Mouse (Mus musculus): ENCODE results near the gene Pip5k1b. TPM values are rescaled to one million over a fixed set of nuclear protein-coding genes. Genes with fewer than 3 reads are reported as not detected.
A peak's percentile ranks its signal among the peaks of the same experiment; 100 is the strongest.

The Pip5k1b gene
- total and polyA plus RNA-seq, 3 experiments = 14.6 to 23.1 (median 22.2) TPM

GRCm38 (mm10) chr19:24325692-24326091, 230.0 kb downstream of the Pip5k1b start:
- 71% methylated on average over 6 of the region's 6 CpGs for WGBS
- TF ChIP-seq POLR2A (IDR thresholded peaks at IDR 0.05; ENCODE audit: insufficient read depth, low read depth, low read length) = no peak
- no peak for TF ChIP-seq CTCF (IDR thresholded peaks at IDR 0.05)
- no peak for TF ChIP-seq EP300 (IDR thresholded peaks at IDR 0.05; ENCODE audit: insufficient read depth, low read depth, low read length)

GRCm38 (mm10) chr19:24323841-24324613, 231.6 kb downstream of the Pip5k1b start:
- WGBS = 53% methylated on average over 10 of the region's 10 CpGs
- Histone ChIP-seq H3K79me2 (replicated peaks; ENCODE audit: control insufficient read depth, insufficient read depth, low read length) (no peaks in the 10 kb centered on the region), H3K4me3 (no peak overlapping the region), H3K27ac (no peak overlapping the region), H3K4me1 (ENCODE audit: control insufficient read depth, insufficient read depth, low read length) (peaks cover 2% of the 10 kb centered on the region; the same call in 1 of the 2 replicates), H3K9ac (ENCODE audit: low read depth, low read length) (no peak overlapping the region), H3K27me3 (ENCODE audit: control insufficient read depth, insufficient read depth, low read length) (no peaks in the 10 kb centered on the region), H3K36me3 (ENCODE audit: control insufficient read depth, insufficient read depth, low read length) (peaks cover 2% of the 10 kb centered on the region; the same call in 1 of the 2 replicates)
- no peak for DNase-seq
- no peak for TF ChIP-seq POLR2A (IDR thresholded peaks at IDR 0.05; ENCODE audit: insufficient read depth, low read depth, low read length)
- no peak for TF ChIP-seq CTCF (IDR thresholded peaks at IDR 0.05)
- no peak for TF ChIP-seq EP300 (IDR thresholded peaks at IDR 0.05; ENCODE audit: insufficient read depth, low read depth, low read length)
- intact Hi-C loops (cut with DNase I) = loop anchor here (2.0 kb wide), 1 partner anchor 21 kb away; no protein-coding TSS in a partner anchor

More at GRCm38 (mm10) chr19:24325692-24326091, 230.0 kb downstream of the Pip5k1b start:
- Histone ChIP-seq H3K27ac (no peak overlapping the region), H3K4me3 (no peak overlapping the region), H3K27me3 (ENCODE audit: control insufficient read depth, insufficient read depth, low read length) (no peaks in the 10 kb centered on the region), H3K79me2 (replicated peaks; ENCODE audit: control insufficient read depth, insufficient read depth, low read length) (no peaks in the 10 kb centered on the region), H3K9ac (ENCODE audit: low read depth, low read length) (no peak overlapping the region), H3K36me3 (ENCODE audit: control insufficient read depth, insufficient read depth, low read length) (peaks cover 1% of the 10 kb centered on the region; the same call in 1 of the 2 replicates), H3K4me1 (ENCODE audit: control insufficient read depth, insufficient read depth, low read length) (peaks cover 2% of the 10 kb centered on the region; the same call in 1 of the 2 replicates)
- no peak for DNase-seq
- intact Hi-C loops (cut with DNase I) = no loop called here

GRCm38 (mm10) chr19:24321900-24322311, 233.8 kb downstream of the Pip5k1b start:
- Histone ChIP-seq H3K27ac (peak overlapping the region; percentile 74), H3K36me3 (ENCODE audit: control insufficient read depth, insufficient read depth, low read length) (peaks cover 2% of the 10 kb centered on the region; the same call in 1 of the 2 replicates), H3K27me3 (ENCODE audit: control insufficient read depth, insufficient read depth, low read length) (no peaks in the 10 kb centered on the region), H3K9ac (ENCODE audit: low read depth, low read length) (no peak overlapping the region), H3K4me3 (no peak overlapping the region), H3K4me1 (ENCODE audit: control insufficient read depth, insufficient read depth, low read length) (peaks cover 2% of the 10 kb centered on the region; the same call in 1 of the 2 replicates), H3K79me2 (replicated peaks; ENCODE audit: control insufficient read depth, insufficient read depth, low read length) (no peaks in the 10 kb centered on the region)
- TF ChIP-seq POLR2A (IDR thresholded peaks at IDR 0.05; ENCODE audit: insufficient read depth, low read depth, low read length) (no peak), EP300 (IDR thresholded peaks at IDR 0.05; ENCODE audit: insufficient read depth, low read depth, low read length) (0 out of 2 replicates have a peak, but pooled peaks have one; percentile 57)
- intact Hi-C loops (cut with DNase I) = loop anchor here (2.0 kb wide), 1 partner anchor 19 kb away; no protein-coding TSS in a partner anchor
- peak in 1 of 2 experiments; percentile 61 for DNase-seq
- WGBS = 52% methylated on average over 8 of the region's 8 CpGs

- intact Hi-C loops (cut with DNase I) = no loop called here
- Histone ChIP-seq H3K9ac (ENCODE audit: low read depth, low read length) (no peak overlapping the region), H3K36me3 (ENCODE audit: control insufficient read depth, insufficient read depth, low read length) (peaks cover 3% of the 10 kb centered on the region), H3K79me2 (replicated peaks; ENCODE audit: control insufficient read depth, insufficient read depth, low read length) (no peaks in the 10 kb centered on the region), H3K27me3 (ENCODE audit: control insufficient read depth, insufficient read depth, low read length) (no peaks in the 10 kb centered on the region), H3K27ac (peak overlapping the region; percentile 74), H3K4me3 (no peak overlapping the region), H3K4me1 (ENCODE audit: control insufficient read depth, insufficient read depth, low read length) (peaks cover 2% of the 10 kb centered on the region; the same call in 1 of the 2 replicates)
- WGBS = 79% methylated on average over 6 of the region's 6 CpGs
- no peak for TF ChIP-seq POLR2A (IDR thresholded peaks at IDR 0.05; ENCODE audit: insufficient read depth, low read depth, low read length)
- no peak for TF ChIP-seq CTCF (IDR thresholded peaks at IDR 0.05)
- TF ChIP-seq EP300 (IDR thresholded peaks at IDR 0.05; ENCODE audit: insufficient read depth, low read depth, low read length) = no peak
- DNase-seq = no peak
These were observed 234.3 kb downstream of the Pip5k1b start for GRCm38 (mm10) chr19:24321211-24321899.

GRCm38 (mm10) chr19:24318172-24318571, 237.5 kb downstream of the Pip5k1b start:
- WGBS = 73% methylated on average over 10 of the region's 10 CpGs
- H3K36me3 ChIP-seq (ENCODE audit: control insufficient read depth, insufficient read depth, low read length) = peaks cover 5% of the 10 kb centered on the region
- no peak overlapping the region for H3K4me3 ChIP-seq
- no peak for DNase-seq
- H3K9ac ChIP-seq (ENCODE audit: low read depth, low read length) = no peak overlapping the region
- no peak for TF ChIP-seq CTCF (IDR thresholded peaks at IDR 0.05)
- no peak for TF ChIP-seq EP300 (IDR thresholded peaks at IDR 0.05; ENCODE audit: insufficient read depth, low read depth, low read length)
- TF ChIP-seq POLR2A (IDR thresholded peaks at IDR 0.05; ENCODE audit: insufficient read depth, low read depth, low read length) = no peak
- H3K27ac ChIP-seq = no peak overlapping the region
- H3K79me2 ChIP-seq (replicated peaks; ENCODE audit: control insufficient read depth, insufficient read depth, low read length) = no peaks in the 10 kb centered on the region
- H3K27me3 ChIP-seq (ENCODE audit: control insufficient read depth, insufficient read depth, low read length) = no peaks in the 10 kb centered on the region
- intact Hi-C loops (cut with DNase I) = no loop called here
- peaks cover 2% of the 10 kb centered on the region; the same call in 1 of the 2 replicates for H3K4me1 ChIP-seq (ENCODE audit: control insufficient read depth, insufficient read depth, low read length)
